Mouse (Mus musculus) megakaryocyte, embryonic 14.5 days (primary cell): ENCODE measurements around the gene Abhd12.

ENCODE experiments used
- FLI1 ChIP-seq: IDR thresholded peaks from 2 replicates; pipeline ENCODE4 v1.6.1; 2012; ENCODE audit warnings: low read length, inconsistent platforms, mixed read lengths
- GATA1 ChIP-seq: IDR thresholded peaks from 3 replicates; pipeline ENCODE4 v1.6.1; 2012; ENCODE audit warnings: mixed read lengths, low read length, inconsistent platforms, borderline replicate concordance

DNA sequence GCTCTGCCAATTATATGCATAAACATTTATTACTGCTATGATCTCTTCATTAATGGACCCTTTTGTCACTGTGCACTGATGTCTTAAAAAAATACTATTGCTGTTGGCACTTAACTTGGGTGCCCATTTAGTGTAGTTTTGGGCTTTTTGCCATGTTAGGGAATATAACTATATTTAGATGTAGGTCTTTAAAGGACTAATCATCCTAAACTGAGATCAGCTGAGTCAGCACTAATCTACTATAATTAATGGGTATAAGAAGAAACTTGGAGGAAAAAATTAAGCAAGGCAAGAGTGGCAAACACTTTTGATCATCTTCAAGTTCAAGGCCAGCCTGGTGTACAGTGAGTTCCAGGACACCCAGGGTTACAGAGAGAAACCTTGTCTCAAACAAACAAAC, 18.2 kb downstream of the Abhd12 start:
- TF ChIP-seq GATA1 (no peak), FLI1 (no peak)
